Mouse (Mus musculus) kidney, embryonic 16.5 days (tissue): ENCODE measurements at regions not wholly inside any gene's neighbourhood (a gene's known extent, or its start where the extent isn't known, plus 50 kb on each side); places are given as distances from the start of the nearest gene placed in this dataset.

Source experiments
- ATAC-seq: fragments of 200-750 bp; cut with Nextera tagmentation; 2 replicates; pipeline ENCODE4 v1.8.0; 2017; ENCODE audit warnings: moderate TSS enrichment; ENCODE audit not compliant: low FRiP score, low TSS enrichment
- H3K27ac ChIP-seq: fragments of 300-500 bp; sonication (generic); 2 replicates; pipeline ENCODE4 v1.5.1; 2014; ENCODE audit warnings: low read length
- H3K27me3 ChIP-seq: fragments of 300-500 bp; sonication (generic); 2 replicates; pipeline ENCODE4 v1.6.1; 2014; ENCODE audit warnings: low read length, control low read depth, mixed read lengths; ENCODE audit not compliant: insufficient read depth
- H3K36me3 ChIP-seq: fragments of 300-500 bp; sonication (generic); 2 replicates; pipeline ENCODE4 v1.6.1; 2014; ENCODE audit warnings: low read length, control low read depth, mixed read lengths; ENCODE audit not compliant: insufficient read depth
- H3K4me1 ChIP-seq: fragments of 300-500 bp; sonication (generic); 2 replicates; pipeline ENCODE4 v1.6.1; 2014; ENCODE audit warnings: low read length, control low read depth, mixed read lengths; ENCODE audit not compliant: insufficient read depth
- H3K4me2 ChIP-seq: fragments of 300-500 bp; sonication (generic); replicated peaks from 2 replicates; pipeline ENCODE4 v1.6.1; 2014; ENCODE audit warnings: low read depth, low read length
- H3K4me3 ChIP-seq: fragments of 300-500 bp; sonication (generic); 2 replicates; pipeline ENCODE4 v1.5.1; 2014; ENCODE audit warnings: mild to moderate bottlenecking, low read length
- H3K9ac ChIP-seq: fragments of 300-500 bp; sonication (generic); replicated peaks from 2 replicates; pipeline ENCODE4 v1.6.1; 2014; ENCODE audit warnings: low read length
- H3K9me3 ChIP-seq: fragments of 300-500 bp; sonication (generic); 2 replicates; pipeline ENCODE4 v1.6.1; 2016; ENCODE audit warnings: low read length, control low read depth
- WGBS: fragments of 180-500 bp; shearing (Covaris S2); extraction: QIAGEN DNeasy Blood & Tissue Kit; methylation state at CpG from one replicate; pipeline ENCODE4 v1.1.7; 2014; 5-methylcytosine and 5-hydroxymethylcytosine counted together

- Histone ChIP-seq H3K27me3 (no peaks in the 10 kb centered on the region), H3K9me3 (no peaks in the 10 kb centered on the region), H3K4me2 (no peak overlapping the region), H3K4me3 (no peak overlapping the region), H3K36me3 (no peaks in the 10 kb centered on the region), H3K9ac (no peak overlapping the region), H3K27ac (no peak overlapping the region), H3K4me1 (no peaks in the 10 kb centered on the region)
- no peak for ATAC-seq
- WGBS = 90% methylated on average over 3 of the region's 3 CpGs
Observed at GRCm38 (mm10) chr7:77326836-77327235, 1097.1 kb downstream of the Agbl1 start.

DNA sequence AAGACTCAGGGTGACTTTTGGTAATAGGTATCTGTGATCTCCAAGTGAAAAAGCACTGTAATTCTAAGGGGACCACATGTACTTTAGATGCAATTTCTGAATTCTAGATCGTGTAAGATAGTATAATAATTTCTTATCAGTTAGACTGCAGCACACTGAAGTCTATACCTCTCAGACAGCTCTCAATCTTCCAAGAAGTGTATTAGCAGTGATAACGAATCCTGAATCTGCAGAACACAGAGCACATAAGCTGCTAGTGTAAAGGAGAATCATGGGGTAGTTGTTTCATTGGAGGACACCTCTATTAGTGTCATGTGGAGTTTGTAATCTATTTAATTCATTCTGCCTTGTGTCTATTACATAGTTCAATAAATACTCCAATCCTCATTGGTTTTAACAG lies 1097.8 kb downstream of the Agbl1 start:
- H3K9me3 ChIP-seq = no peaks in the 10 kb centered on the region
- H3K9ac ChIP-seq = no peak overlapping the region
- no peaks in the 10 kb centered on the region for H3K4me1 ChIP-seq
- H3K4me2 ChIP-seq = no peak overlapping the region
- H3K4me3 ChIP-seq = no peak overlapping the region
- H3K27ac ChIP-seq = no peak overlapping the region
- 82% methylated on average over 2 of the region's 2 CpGs for WGBS
- H3K27me3 ChIP-seq = no peaks in the 10 kb centered on the region
- H3K36me3 ChIP-seq = no peaks in the 10 kb centered on the region
- ATAC-seq = no peak

DNA sequence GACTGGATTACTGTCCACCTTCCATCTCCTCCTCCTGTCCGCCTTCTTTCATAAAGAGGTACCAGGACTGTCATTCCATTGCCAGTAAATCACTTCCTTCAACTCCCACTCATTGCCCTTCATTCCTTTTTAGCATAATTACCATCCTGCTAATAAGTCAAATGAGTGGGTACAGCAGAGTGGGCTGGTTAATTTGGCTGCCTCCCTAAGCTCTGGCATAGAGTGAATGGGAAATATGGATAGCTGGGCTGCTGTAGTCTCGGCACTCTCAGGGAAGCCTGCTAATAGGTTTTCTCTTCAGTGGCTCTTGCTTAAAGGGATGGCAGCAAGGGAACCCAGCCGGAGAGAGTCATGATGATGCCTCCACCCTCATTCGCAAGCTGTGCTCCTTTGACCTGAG lies 1108.9 kb downstream of the Agbl1 start:
- no peaks in the 10 kb centered on the region for H3K9me3 ChIP-seq
- no peaks in the 10 kb centered on the region for H3K4me1 ChIP-seq
- WGBS = 88% methylated on average over 4 of the region's 4 CpGs
- no peak overlapping the region for H3K4me2 ChIP-seq
- no peak for ATAC-seq
- H3K27ac ChIP-seq = no peak overlapping the region
- H3K27me3 ChIP-seq = no peaks in the 10 kb centered on the region
- H3K9ac ChIP-seq = no peak overlapping the region
- H3K4me3 ChIP-seq = no peak overlapping the region
- no peaks in the 10 kb centered on the region for H3K36me3 ChIP-seq
